Mouse (Mus musculus): Measurements from ENCODE around the gene Fam229a. TPM values are rescaled to one million over a fixed set of nuclear protein-coding genes. Genes with fewer than 3 reads are reported as not detected.
"Not testable (repeated sequence)": the region's sequence is repeated elsewhere in the genome, so short reads cannot be mapped to it uniquely, and the experiment has no call there.

The Fam229a gene
- not detected in 2 replicates for total RNA-seq (2021)
- long read RNA-seq, experiment 1: 0 reads
- long read RNA-seq, experiment 2: 0 reads

DNA sequence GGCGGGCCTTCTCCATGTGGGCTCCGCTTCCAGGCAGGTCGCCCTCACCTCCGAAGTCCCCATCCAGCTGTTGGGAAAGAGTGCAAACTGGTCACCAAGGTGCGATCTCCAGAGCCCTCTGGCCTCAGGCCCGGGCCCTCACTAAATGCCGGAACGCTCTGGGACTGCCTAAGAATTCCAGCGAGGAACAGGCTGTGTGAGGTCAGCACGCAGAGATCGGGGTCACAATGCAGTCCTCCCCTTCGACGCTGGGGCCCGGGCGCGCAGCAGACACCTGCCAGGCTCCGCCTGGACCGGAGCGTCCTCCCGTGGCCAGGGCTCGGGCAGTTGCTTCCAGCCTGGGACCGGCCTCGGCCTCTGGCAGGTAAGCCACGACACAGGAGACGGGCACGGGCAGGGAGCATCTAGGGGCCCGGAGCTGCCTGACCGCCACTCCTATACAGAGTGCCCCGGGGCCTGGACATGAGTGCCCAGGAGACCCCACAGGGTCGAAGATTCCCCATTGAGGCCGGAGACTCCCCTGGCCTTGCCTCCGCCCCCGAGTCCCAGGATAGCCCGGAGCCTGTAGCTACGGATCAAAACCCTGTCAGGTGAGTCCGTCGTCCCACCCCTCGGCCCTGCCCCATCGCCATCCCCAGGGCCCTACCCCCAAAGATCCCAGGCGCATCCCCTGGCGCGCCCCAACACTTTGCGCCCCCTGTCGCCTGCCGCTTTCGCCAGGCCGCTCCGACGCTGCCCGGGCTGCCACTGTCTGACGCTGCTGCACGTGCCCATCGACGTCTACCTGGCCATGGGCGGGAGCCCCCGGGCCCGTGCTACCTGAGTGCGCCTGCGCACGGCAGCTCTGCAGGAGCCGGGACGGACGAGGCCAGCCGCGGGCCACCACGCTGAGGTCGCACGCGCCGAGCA, at the start of gene Fam229a, which contains the start of gene Tssk3:
Fam229a (plus strand) TSS at position 219 of the 909 bp plus-strand sequence.
Tssk3 (minus strand) TSS at position 51 of the 909 bp plus-strand sequence.
- DNase-seq: peak; percentile 58

DNA sequence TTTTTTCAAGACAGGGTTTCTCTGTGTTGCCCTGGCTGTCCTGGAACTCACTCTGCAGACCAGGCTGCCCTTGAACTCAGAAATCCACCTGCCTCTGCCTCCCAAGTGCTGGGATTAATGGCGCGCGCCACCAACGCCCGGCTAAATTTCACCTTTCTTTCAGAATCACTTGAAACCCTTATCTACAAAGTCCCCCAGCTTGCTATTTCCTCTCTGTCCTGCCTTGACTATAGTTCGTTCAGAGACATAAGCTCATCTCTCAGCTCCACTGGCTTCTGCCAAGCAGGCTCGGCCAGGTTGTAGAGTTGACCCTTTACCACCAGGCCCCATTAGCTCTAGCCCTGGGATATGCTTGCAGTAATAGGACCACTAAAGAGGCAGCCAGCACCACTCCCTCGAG, 43.6 kb upstream of the Fam229a start:
- DNase-seq: no peak

DNA sequence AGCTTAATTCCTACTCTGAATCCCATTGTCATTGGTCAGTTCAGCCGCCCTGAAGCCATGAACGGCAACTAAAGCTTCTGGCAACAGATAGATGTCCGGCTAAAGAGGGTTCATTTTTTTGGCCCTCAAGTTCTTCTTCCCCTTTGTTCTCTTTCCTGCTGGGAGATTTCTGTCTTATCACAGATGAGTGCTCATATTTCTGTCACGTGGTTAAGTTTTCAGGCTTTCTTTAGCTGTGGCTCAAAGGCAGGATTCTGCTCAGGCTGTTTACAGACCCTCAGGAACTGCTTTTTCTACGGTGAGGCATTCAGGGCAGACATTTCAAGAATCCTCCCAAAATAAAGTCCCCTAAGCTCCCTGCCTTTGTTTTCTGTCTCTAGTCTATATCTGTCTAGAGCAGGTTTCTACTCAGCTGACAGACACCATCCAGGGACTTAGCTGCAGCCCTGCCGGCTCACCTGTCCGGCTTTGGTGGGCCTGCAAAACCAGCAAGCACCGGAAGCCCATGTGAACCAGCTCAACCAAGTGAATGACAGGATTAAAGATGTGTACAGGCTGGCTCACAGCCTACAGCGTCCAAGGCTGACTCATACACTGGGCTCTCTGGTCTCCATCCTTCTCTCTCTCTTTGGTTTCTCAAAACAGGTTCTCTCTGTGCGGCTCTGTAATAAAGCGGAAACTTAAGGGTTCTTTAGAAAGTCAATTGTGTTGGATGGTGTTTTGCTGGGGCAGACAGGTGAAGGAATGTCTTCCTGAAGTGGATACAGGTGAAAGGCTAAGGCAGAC, 43.0 kb upstream of the Fam229a start:
- no peak for DNase-seq

DNA sequence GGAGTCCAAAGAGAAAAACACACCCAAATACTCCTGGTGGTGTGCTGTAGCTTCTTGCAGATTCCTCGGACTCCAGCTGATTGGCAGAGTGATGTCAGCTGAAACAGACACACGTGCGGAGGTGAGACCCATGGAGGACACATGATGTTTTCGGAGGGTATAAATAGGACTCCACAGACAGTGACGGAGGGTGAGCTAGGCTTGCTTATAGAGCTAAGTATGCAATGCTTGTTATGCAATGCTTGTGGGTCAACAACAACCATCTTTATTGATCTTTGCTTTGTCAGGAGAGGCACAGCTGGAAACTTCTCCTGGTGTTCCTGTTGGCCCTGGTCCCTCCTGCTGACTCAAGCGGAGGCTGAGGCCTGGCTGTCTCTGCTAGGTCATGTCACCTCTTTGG, 42.3 kb upstream of the Fam229a start:
- DNase-seq: no peak

DNA sequence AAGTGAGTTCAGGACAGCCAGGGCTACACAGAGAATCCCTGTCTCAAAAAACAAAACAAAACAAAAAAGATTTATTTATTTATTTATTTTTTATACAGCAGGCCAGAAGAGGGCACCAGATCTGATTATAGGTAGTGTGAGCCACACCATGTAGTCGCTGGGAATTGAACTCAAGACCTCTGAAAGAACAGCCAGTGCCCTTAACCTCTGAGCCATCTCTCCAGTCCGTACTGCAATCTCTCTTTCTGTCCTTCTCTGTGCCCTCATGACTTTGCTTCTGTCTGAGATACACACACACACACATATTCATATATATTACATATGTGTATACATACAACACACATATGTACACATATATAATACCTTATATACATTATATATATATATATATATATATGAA, 40.1 kb upstream of the Fam229a start:
- DNase-seq: no peak

DNA sequence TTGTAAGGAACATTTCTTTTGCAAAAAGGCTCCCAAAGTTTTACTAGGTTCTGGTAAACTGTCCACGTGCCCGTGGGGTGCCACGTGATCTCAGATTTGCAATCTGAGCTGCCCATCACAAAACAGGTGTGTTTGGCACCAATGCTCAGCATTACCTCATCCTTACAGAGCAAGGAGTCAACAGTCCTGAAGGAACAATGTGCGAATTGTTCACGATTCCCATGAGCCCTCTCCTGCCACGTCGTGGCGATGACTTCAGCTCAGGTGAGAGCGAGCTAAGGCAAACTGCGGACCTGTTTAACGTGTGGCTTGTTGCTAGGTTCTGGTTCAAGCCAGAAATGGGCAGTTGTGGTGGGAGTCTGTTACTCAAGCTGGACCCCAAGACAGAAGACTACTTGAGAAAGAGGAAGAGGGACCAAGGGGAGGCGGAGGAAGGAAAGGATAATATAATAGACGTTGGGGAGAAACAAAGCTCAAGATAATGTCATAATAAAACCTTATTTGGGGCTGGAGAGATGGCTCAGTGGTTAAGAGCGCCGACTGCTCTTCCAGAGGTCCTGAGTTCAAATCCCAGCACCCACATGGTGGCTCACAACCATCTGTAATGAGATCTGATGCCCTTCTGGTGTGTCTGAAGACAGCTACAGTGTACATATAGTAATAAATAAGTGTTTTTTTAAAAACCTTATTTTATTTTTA, 39.4 kb upstream of the Fam229a start:
- no peak for DNase-seq

DNA sequence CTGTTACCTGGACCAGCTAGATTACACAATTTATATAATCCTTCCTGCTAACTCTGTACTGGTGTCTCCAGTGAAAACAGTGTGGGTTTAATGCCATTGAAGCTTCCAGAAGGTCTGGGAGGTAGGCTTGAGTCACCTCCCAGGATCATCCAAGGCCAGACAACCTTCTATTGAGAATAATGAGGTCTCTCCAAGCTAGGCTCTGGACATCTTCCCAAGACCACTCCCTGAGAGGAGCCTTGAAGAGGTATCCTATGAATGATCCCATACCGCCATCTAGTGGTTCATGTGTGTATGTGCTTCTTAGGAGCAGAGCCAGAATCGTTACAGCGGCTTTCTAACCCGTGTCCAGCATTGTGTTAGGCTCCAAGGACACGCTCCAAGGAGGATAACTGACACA, 35.7 kb upstream of the Fam229a start:
- DNase-seq: peak; percentile 79

DNA sequence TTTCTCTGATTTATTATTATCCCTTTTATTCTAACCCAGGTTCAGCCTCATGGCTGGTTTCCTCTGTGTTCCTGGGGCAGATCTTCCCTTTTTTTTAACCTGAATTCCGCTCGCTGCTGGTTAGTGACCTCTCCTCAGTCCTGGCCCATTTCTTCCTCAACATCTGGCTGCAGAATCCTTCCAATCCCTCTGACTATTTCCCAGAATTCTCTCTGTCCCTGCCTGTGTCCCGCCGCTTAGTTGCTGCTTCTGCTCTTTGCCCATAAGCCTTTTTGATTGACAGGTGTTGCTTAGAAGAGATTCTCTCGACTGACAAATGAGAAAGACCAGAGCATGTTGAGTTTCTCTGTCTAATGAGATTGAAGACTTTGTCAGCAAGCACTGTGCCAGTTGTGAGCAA, 34.9 kb upstream of the Fam229a start:
- no peak for DNase-seq

DNA sequence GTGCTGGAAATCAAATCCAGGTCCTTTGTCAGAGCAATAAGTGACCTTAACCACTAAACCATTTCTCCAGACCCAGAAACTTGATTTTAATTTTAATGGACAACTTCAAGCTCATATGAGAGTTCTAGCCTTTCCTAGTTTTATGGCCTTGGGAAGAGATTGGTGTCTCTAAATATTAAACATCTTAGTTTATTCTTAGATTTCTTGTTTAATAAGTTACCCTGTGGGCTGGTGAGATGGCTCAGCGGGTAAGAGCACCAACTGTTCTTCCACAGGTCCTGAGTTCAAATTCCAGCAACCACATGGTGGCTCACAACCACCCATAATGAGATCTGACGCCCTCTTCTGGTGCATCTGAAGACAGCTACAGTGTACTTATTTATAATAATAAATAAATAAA, 33.7 kb upstream of the Fam229a start:
- not testable (repeated sequence) for DNase-seq

DNA sequence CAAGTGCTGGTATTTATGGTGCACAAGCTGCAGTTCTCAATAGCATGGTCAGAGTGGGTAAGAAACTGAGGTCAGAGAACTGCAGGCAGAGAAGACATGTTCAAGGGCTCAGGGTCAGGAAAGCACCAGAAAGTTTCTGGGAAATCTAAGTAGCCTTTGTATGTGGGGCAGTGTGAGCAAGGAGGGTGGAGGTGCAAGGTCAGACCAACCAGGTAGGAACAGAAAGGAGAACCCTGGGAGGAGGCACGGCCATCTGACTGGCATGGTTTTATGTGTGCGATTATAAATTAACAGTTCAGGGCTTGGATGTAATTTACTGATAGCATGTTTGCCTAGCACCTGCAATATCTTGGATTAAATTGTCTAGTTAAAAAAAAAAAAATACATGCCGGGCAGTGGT, 31.3 kb upstream of the Fam229a start:
- no peak for DNase-seq

DNA sequence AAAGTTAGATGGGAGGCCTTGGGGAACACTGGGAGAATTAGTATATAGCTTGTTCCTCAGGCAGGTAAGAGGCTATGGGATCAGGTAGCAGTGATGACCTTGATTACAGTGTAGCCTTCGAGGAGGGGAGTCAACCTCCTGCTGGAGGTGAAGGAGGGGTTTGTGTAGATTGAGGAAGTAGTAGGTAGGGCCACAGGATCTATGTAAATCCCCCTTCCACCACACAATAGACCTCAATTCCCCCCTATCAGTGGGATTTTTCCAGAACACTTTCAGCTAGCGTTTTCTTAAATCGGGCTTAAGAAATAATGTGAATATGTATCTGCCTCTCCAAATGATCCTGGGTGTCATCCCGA, 30.2 kb upstream of the Fam229a start:
- DNase-seq: no peak

DNA sequence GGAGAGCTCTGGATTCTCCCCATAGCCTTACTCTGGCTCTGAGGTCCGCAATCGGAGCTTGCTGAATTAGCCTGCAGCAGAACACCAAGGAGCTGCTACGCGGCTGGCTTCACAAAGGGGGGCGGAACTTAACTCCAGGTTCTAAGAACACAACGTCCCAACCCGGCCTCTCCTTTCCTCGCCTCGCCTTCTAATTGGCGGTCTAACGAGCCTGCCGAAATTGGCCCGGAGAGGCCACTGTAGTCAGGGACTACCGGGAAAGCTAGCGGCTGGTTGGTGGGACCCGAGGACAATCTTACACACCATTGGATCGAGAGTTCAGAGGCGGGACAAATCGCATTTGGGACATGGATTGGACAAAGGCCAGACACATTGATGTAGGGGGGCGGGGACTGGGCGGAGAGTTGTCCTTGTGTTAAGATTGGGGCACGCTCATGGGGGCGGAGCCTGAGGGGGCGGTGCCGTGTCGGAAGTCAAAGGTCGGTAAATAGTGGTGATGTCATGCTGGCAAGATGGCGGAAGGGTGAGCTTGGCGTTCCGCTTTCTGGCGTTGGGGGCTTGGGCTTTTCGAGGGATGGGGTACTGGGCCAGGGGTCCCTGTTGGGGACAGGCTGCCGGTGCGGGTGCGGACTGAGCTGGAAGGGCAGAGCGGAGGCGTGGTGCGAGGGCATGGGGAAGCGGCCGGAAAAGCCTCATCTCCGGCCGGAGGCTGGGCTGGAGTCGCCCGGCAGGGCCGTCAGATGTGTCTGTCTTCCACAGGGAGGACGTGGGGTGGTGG, 29.6 kb upstream of the Fam229a start, which contains the start of gene Bsdc1:
Bsdc1 (plus strand) TSS at position 399 of the 778 bp plus-strand sequence.
- peak; percentile 100 for DNase-seq

DNA sequence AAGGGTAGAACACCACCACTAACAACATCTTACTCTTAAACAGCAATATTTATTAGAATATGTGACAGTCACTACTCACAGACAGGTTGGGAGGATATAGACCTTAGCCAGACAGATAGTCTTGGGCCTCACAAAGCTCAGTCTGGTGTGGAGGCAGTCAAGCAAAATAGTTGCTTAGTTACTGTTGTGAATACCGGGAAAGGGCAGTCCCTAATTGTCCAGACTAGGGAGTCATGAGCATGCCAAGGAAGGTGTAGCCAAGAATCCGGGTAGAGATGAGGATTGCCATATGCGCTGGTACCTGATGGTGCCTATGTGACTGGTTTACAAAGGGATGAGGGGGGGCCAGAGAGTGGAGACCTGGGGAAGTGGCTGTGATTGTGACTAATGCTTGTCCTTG, 28.9 kb upstream of the Fam229a start:
- DNase-seq: peak; percentile 38

DNA sequence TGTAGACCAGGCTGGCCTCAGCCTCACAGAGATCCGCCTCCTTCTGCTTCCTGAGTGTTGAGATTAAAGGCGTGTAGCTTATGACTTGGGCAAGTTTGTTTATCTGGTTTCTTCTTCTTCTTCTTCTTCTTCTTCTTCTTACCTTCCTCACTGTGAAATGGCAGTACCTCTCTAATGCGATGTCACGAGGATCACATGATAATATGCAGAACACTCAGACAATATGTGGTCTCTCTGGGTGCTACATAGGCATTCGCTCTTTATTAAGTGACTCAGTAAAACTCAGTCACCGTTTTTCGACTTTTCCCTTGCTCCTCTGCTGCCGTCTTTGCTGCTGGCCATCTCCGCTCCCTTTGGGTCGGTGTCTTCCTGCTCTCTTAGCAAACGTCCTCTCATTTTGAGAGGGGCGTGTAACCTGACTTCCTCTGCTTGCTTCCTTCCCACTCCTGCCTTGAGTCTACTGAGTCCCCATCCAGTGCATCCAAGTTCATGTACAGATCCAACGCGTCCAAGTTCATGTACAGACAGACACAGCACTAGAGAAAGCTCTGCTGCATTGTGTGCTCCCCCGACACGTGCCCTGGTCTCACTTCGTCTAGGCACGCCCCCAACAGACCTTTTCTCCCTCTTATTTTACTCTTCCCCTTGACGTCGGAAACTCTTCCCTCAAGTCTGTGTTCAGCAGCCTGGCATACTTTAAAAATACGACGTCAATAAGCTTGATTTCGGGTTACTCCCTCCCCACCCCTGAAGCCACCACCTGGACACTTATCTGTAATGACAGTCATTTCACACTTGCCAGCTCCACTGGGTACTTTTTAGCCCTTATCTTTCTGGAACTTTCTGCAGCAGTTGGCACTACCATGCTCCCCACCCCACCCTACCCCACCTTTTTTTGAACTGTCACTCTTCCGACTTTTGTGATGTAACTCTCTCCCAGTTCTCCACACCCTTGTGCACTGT, 27.6 kb upstream of the Fam229a start:
- no peak for DNase-seq

DNA sequence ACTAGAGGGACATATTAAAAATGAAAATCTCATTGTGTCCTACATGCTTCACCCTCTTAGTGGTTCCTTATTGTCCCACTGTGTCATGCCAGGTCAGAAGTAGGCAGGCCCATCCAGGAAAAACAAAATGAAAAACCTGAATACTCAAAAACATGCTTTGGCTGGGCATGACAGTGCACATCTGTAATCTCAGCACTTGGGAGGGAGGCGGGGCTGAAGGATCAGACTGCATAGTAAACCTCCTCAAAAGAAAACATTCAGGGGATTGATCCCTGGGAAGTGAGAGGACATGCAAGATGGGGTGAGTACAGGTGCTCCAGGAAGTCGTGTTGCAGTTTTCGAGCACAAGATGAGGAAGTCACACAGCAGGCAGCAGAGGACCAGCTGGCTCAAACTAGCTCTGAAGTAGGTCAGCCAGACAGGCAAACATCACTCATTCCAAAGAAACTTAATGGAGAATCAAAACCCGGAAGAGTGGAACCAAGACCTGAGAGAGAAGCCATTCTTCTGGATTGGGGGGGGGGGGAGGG, 26.6 kb upstream of the Fam229a start:
- DNase-seq: no peak

DNA sequence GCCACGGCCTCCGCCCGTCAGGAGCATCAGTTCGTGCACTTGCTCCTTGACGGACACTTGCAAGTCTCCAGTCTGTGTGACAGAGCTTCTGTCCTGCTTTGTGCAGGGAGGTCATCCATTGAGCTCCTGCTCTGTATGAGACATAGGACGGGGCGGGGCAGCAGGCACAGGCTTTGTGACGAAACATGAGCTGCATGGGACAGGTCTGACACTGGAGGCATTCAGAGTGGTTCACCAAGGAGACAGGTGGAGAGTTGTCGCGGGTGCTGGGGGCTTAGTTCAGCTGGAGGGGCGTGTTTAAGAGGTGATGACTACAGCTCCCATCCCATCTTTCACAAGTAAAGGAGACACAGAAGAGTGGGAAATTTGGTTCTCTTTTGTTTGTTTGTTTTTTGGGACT, 14.9 kb upstream of the Fam229a start:
- no peak for DNase-seq

DNA sequence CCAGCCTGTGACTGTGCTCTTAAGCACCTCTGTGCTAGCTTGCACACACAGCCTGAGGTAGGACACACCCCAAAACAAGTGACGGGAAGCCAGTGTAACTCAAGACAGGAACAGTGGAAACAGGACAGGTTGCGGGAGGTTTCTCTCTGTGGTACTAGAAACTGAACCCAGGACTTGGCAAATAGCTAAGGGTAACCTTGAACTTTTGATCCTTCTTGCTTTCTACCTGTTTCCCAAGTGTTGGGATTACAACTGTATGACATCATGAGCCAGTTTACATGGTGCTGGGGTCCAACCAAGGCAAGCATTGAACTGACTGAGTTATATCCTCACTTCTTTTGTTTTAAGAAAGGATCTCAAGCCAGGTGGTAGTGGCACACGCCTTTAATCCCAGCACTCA, 11.1 kb upstream of the Fam229a start:
- DNase-seq: no peak

DNA sequence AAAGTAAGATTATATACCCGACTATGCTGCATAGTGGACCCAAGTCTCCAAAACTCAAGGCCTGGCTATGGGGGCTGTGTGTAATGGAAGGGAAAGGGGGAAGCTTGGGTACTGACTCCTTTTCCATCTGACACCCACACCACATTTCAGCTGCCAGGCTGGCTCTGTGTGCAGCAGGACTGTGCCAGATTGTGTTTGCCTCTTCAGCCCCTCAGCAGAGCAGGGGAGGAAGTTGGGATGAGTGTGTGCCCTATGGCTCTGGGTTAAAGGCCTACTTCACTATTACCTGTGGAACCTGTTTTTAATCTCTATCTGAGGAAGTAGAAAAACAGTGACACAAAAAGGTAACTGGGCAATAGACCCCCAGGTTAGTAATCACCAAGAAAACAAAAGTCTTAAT, 9.9 kb upstream of the Fam229a start:
- DNase-seq: no peak

DNA sequence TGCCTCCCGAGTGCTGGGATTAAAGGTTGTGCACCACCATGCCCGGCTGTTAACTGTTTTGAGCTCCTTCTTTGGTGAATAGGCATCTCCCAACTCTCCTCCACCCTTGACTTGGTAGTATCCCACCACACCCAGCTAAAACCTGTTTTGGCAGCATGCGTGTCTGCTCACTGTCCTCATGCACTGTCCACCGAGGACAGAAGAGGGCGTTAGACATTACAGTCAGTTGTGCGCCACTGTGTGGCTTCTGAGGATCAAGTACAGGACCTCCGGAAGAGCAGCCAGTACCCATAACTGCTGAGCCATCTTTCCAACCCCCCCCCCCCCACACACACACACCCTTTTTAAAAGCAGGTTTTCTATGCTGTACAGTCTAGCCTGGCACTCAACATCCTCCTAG, 3.7 kb downstream of the Fam229a start:
- DNase-seq: peak; percentile 43
